Mouse (Mus musculus) gastrocnemius, postnatal 25 days (tissue): ENCODE measurements around the gene Ptprj. TPM values are rescaled to one million over a fixed set of nuclear protein-coding genes. Genes with fewer than 3 reads are reported as not detected.

Experiments
- DNase-seq: peaks from one replicate; pipeline ENCODE4 v3.0.0; 2022
- total RNA-seq, 2 experiments: library from RNA; stranded (reverse); gene quantifications; 1 replicate in 1 of 2; 2 replicates in 1 of 2; pipeline ENCODE4 v1.2.3; 2021

Ptprj gene
- total RNA-seq, 2 experiments from 2014 or later = 3.7 to 4.1 TPM

DNA sequence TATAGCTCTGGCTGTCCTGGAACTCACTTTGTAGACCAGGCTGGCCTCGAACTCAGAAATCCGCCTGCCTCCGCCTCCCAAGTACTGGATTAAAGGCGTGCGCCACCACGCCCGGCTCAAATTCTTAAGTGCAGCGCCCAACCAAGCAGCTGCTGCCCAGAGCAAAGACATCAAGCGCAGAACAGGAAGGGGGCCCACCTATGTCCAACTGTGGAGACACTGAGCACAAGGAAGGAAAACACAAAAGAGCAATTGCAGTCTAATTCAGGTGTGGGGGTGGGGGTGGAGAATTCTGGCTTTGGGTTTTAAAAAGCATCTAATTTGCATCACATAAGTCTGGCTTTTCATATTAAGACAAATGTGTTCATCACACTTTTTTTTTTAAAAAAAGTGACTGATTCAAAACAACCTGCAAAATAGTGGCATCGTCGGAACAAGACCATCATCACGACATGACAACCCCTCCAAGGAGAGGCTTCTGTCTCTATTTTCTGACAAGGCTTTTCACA, 20.7 kb downstream of the Ptprj start:
- DNase-seq = no peak

DNA sequence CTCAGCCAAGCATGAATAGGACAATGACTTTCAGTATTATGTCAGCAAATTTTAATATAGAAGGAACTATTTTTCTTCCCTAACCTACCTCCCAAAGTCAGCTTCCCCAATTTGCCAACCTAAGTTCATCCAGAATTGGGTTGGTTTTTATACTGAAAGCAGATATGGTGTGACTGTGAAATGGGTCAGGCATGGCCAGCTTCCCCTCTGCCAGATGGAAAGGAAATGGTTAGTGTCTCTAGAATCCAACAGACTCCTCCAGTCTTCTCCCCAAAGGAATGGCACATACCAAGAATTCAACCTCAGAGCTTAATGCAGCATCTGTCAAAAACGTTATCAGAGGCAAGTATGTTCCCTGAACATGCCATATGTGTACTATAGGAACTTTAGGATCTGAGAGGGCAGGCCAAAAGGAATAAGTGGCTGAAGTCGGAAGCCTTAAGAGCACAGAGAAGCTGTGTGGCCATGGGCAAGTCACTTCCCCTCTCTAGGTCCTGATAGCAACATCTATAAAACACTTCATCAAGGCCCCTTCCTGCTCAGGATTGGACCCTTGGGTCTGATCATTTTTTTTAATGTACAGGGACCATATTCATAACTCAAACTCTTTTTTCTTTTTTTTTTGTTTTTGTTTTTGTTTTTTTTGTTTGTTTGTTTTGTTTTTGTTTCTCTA, 21.3 kb downstream of the Ptprj start:
- no peak for DNase-seq

DNA sequence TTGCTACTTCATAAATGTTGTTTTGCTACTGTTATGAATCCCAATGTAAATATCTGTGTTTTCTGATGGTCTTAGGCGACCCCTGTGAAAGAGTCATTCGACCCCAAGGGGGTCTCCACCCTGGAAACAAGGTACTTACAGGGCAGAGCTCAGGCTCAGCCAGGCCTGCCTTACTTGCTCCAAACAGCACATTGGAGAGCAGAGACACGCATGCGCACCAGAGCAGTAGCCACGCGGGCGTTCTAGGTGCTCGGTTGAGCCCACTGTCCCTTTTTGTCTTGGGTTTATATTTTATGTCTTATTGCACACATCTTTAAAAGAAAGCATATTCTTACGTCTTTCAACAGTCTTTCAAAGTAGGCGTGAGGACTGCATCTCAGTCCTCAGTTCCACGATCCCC, 22.1 kb downstream of the Ptprj start:
- no peak for DNase-seq

DNA sequence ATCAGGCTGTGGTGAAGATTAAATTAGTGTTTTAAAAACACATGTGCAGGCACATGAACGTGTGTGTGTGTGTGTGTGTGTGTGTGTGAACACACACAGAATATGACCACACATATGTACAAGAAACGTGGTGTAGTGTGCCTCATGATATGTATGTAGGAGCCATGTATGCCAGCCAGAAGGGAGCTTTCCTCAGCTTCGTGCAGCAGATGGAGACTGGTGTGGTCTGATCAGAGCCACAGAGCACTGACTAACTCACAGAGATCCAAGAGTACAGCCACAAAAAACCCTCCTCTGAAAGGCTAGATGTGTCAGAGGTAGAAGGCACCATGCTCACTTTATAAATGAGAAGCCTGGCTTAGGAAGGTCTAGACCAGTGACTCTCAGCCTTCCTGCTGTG, 22.5 kb downstream of the Ptprj start:
- no peak for DNase-seq

DNA sequence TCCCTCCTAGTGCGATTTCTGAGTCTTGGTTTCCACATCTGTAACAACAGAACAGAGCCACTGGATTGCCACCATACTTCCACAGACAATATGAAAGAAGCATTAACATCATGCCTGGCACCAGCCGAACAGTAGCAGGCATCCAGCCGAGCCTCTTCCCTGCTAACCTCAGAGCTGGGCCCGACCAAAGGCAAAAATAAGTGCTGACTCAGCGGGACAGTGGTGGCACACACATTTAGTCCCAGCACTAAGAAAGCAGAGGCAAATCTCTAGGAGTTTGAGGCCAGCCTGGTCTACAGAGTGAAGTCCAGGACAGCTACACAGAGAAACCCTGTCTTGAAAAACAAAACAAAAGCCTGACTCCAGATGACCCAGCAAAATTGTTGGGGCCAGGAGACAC, 24.7 kb downstream of the Ptprj start:
- DNase-seq = no peak

DNA sequence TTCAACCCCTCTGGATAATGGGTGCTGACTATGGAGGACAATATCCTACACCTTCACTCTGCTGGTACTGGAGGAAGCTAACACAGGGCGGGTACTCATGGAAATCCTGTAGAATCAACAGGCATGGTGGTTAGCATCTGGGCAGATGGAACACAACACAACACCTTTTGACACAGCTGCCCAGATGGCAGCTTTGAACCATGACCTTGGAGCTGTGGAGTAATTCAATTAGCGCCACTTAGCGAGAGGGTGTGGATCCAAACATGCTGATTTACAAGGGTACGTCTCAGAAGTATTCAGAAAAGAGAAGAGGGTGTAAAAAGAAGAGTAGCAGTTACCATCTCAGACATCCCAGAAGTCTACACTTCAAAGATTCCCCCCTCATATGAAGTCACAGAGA, 25.6 kb downstream of the Ptprj start:
- no peak for DNase-seq

DNA sequence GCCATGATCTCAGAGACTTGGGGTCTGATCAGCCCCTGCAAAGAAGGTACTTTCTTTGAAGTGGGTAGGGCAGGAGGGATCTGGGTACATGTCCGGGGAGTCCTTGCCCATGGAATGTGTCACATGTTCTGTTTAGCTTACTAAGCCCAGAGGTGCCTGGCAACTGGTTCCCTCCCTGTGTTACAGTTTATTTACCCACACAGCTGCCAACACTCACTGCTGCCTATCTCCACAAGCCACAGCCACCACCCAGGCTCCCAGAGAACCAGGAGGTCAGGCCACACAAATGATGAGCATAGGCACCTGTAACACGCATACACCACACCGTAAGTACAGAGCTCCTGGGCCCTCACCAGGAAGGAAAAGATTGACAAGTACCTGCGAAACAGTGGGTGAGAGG, 26.6 kb downstream of the Ptprj start:
- no peak for DNase-seq

DNA sequence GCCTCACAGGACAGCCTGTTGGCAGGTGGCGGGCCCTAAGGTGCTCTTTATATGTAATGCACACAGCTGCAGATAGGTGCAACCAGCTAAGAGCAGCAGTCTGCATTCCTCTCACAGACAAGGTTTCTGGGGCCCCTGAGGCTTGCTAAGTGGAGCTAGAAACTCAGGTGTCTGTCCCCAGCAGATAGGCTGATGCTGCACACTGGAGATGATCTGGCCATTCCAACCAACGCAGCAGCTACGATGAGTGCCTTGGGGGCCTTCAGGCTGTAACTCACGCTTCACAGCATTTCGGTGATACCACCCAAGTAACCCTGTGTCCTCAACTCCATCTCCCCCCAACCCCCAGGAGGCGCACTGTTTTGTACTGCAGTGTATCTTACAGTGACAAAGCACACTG, 29.8 kb downstream of the Ptprj start:
- no peak for DNase-seq

DNA sequence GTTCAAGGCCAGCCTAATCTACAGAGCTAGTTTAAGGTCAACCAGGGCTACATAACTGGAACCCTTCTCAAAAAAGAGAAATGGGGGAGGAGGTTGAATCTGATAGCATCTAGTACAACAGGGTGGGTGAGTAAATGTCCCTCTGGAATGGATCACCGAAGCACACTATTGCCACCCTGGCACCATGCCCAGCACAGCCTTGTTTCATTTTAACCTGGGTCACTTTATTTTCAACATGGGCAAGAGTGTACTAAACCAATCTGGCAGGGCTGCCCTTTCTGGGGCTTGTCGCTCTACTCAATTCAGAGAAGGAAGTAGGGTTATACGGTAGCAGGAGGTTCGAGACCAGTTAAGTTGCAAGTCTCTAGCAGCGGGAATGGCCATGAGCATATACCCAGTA, 31.9 kb downstream of the Ptprj start:
- DNase-seq = no peak

DNA sequence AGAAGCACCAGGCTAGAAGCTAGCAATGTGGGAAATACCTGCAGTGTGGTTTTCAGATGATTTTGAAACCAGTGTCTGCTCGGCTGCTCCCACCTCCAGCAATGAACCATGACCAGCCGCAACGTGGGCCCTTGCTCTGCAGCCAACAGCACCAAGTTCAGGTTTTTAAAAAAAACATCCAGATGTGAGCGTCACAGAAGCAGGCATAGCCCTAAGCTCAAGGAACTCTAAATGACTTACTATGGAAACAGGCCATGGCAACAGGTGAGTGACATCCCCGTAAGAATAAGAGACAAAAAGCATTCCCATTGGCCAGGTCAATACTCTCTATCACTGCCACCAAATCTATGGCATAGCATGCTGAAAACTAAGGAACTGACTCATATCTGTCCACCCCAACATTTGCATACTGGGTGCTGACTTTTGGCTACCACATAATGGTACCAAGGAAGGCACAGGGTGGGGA, 33.3 kb downstream of the Ptprj start:
- no peak for DNase-seq

DNA sequence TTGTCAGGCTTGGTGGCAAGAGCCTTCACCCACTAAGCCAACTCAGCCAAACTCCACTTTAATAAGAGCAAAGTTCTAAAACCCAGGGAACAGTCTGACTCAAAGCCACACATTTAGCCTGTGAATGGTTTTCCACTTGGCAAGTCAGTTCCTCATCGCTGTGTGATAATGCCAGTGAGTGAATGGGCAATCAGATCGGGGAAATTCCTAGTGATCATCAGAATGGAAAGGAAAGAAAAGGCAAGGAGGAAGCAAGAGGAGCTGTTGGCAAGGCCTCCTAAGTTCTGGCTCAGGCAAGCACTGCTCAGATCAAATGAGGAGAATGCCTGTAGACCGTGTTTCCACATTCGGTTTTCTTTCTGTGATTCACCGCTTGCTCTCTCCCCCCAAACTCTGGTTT, 35.2 kb downstream of the Ptprj start:
- no peak for DNase-seq

DNA sequence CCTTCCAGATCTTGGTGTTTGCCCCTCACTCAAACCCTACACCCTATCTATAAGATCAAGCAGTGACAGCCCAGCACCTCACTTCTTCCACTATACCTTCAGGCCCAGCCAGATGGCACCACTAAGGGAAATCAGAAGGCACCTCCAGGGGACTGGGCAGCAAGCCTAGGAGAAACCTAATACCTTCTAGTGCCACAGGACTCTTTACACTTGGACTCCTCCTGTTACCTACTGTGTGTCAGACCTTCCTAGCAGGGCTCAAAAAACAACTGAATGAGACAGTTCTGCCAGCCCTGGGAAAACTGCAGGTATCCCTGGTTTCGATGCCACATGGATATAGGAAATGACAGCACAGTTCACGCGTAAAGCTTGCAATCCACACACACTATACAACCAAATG, 36.5 kb downstream of the Ptprj start:
- peak; percentile 34 for DNase-seq

DNA sequence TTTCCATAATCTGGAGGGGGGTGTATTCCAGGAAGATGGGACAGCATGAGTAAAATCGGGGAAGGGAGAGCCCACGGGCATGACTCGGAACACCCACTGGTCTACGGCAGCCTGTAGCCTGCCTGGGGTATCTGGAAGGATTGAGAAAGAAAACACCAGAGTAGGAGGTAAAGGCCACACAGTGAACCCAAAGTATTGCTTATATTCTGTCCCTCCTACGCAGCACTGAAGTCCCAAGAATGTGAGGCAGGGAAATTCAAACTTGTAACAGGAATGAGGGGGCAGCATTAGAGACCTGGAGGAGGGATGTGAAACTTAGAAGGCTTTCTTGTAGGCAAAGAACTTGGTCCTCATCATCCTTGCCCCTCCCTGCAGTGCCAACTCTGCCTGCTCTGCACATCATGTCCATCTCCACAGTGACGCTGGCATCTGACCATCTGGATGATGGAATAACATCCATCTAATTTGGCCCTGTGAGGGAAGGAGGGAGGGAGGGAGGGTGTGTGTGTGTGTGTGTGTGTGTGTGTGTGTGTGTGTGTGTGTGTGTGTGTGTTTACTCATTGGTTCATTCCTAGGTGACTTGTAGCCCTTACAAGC, 37.2 kb downstream of the Ptprj start:
- DNase-seq = no peak

DNA sequence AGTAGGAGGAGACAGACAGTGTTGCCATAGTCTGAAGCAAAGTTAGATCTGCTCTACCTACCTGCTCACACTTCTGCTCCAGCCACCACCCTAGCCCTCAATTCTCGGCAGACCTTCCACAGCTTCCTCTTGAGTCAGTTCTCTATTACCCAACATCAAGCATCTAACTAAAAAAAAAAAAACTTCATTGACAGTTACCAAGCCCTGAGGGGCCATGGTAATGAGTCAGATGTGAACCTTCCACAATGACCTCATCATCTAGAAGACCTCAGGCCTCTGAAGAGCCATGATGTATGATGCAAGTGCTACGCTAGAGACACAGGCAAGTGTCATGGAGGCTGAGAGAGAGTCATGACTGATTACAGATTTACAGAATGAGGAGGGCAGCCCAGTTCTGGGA, 37.8 kb downstream of the Ptprj start:
- no peak for DNase-seq

DNA sequence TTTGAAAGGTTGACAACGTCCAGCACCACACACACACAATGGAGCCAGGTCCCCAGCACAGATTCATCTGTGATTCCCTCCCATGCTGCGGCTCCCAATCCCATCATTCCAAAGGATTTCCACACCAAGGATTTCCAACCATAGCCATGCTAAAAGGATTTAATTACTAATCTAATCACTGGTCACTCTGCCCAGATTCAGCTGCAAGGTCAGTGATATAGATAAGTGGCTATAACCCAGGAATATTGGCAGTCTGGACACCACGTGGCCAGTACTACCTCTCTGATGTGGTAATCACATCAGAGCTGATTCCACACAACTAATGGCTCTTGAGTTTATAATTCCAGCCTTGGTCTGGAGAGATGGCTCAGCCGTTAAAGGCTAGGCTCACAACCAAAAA, 41.2 kb downstream of the Ptprj start:
- no peak for DNase-seq

DNA sequence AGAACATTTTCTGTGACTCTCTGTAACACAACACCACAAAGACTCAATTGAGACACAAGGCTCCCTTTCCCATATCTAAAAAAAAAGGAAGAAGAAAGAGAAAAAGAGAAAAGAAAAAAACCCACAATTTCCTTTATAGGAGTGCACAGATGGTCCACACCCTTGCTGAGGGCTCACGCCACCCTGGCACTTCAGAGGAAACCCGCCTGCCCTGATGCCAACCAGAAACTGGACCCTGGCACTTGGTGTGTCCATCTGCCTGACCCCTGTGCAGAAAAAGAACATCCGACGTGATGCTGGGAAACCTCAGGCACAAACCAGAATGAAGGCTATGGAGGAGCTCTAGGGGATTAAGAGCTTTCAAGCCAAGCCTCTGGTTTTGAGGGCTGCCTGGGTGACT, 43.2 kb downstream of the Ptprj start:
- no peak for DNase-seq

DNA sequence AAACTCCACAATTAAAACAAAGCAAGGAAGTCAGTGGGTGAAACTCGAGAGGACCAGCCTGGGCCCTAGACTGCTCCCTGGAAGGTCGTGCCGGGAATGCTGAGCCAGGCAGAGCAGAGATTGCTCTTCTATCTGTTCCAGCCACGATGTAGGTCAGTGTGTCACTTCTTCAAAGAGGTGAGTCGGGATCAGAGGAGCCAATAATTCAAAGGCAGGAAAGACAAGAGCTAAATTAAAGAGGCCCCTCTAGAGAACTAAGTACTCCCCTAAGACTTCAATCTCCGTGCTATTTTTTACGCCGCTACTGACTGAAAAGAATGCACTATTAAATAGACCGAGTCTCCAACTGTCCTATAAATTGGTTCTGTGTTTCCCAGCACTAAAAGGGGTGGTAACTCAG, 43.9 kb downstream of the Ptprj start:
- no peak for DNase-seq

DNA sequence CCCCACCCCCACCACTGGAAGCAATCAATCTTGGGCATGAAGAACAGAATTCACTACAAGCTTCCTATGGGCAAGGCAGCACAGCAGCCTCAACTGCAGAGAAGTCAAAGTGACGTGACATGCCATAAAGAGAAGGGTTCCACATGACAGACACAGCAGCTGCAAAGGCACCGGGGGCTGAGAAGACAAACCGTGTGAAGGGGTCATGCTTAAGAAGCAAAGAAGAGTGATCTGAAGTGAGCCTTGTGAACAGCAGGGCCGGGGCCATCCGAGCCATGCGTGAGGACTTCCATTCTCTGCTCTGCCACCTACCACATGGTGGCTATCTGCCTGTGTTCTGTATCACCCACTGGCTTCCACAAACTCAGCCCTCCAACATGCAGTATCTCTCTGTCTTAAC, 45.7 kb downstream of the Ptprj start:
- no peak for DNase-seq

DNA sequence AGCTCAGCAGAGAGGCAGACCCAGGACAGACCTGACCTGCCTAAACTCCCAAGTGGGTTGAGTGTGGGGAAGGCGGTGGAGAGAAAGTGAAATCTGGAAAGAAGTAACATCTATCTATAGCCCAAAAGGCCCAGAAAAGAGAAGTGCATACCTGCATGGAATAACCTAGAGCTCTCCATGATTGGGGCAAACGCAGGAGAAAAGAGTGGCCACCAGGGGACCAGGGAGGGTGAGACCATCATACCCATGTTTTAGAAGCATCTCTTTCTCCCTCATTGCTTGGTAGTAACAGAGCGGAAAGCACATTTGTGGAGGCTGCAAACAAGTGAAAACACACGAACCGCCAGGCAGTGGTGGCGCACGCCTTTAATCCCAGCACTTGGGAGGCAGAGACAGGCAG, 46.5 kb downstream of the Ptprj start:
- no peak for DNase-seq

DNA sequence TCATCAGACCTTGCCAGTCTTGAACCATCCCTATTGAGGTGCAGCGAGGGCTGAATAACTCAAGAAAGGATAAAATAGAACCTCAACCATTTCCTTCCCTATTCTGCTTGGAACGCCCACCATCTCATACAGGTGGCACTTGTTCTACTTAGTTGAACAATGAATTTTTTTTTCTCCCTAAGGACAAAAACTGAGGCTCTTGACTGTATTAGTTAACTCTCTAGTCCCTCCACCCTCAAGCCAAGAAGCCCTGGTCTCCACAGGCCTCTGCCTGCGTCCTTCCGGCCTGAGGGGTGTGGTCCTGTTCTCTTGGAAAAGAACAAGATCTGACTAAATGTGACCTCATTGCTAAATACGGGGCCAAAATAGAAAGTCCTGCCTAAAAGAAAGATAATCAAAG, 48.4 kb downstream of the Ptprj start:
- DNase-seq = peak; percentile 55

DNA sequence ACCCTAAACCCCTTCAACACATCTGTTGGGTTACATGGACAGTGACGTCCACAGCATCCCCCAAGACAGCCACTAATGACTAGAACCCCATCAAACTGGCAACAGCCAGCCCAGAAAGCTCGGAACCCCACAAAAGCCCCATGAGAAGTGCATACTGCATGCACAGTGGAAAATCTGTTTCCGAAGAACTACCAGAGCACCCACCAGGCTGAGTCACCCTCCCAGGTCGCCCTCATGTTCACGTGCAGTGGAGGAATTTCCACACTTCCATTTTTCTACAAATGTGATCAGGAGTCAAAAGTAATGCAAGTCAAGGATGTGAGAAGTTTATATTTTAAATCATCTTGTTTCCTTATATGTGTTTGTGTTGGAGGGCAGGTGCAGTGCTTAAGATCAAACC, 52.3 kb downstream of the Ptprj start:
- no peak for DNase-seq

DNA sequence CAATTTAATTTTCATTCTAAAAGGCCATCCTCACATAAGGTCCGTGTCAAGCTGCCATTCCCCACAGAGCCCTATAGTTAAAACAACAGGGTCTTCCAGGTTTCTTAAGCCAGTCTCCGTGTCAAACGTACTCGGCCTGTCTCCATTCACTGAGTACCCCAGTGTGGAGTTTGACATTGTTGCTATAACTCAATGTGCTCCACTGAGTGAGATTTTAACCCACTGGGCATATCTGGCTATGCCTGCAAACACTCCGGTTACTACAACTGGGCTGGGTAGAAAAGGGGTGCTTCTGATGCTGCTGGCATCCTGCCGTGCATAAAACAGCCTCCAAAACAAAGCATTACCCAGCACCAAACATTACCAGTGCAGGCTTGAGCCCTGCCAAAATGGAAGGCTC, 53.5 kb downstream of the Ptprj start:
- no peak for DNase-seq

DNA sequence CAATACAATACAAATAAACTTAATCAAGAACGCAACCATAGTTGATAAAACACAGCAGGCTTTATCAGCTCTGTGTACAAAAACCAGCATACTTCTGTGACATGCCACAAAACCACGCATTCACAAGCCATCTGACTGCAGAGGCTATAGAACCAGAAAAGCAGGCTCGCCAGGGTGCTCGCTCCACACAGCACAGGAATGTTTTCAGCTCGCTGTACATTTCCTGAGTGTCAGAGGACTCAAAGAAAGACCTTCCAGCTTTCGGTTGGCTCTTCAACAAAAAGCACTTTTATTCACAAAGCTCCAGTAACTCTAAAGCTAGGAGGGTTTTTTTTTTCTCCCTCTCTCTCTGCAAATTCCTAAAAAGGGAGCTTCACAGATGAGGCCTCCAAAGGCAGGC, 53.9 kb downstream of the Ptprj start:
- no peak for DNase-seq

DNA sequence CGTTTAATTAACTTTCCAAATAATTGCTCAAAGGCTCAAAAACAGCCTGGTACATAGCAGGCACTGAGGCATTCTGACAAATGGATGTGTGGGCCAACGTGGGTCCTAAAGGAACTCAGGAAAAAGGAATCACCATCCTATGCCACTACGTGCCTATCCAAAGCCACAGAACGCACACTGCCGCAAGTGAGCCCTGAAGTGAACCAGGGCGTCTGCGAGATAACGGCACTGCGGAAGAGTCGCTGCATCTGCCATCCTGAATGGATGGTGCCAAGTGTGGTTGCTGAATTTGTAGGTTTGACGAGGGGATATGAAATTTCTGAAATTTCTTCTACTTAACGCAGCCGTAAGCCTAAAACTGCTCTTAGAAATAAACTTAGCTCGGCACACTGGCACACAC, 54.6 kb downstream of the Ptprj start:
- no peak for DNase-seq
